Mouse (Mus musculus) liver, embryonic 14.5 days (tissue): ENCODE results near the gene Fat3. TPM values are rescaled to one million over a fixed set of nuclear protein-coding genes. Genes with fewer than 3 reads are reported as not detected.

Experiments used
- ATAC-seq: fragments of 200-750 bp; cut with Nextera tagmentation; 2 replicates; pipeline ENCODE4 v1.8.0; 2017; ENCODE audit warnings: moderate number of reproducible peaks, mild to moderate bottlenecking, moderate library complexity; ENCODE audit not compliant: insufficient read depth
- DNase-seq, 3 experiments: peaks; one replicate each; pipeline ENCODE4 v3.0.0-alpha.2; 2012 to 2013; ENCODE audit warnings: low read depth in 3 of 3, low spot score in 3 of 3
- H3K27ac ChIP-seq: fragments of 300-500 bp; sonication (generic); 2 replicates; pipeline ENCODE4 v1.5.1; 2014; ENCODE audit warnings: moderate library complexity, mild to moderate bottlenecking, control low read depth, inconsistent platforms
- H3K27me3 ChIP-seq: fragments of 300-500 bp; sonication (generic); 2 replicates; pipeline ENCODE4 v1.6.1; 2014; ENCODE audit warnings: mild to moderate bottlenecking, low read length, moderate library complexity; ENCODE audit not compliant: control insufficient read depth, insufficient read depth
- H3K36me3 ChIP-seq: fragments of 300-500 bp; sonication (generic); replicated peaks from 2 replicates; pipeline ENCODE4 v1.6.1; 2014; ENCODE audit warnings: low read depth; ENCODE audit not compliant: control insufficient read depth, insufficient read depth
- H3K4me1 ChIP-seq, 2 experiments: fragments of 200-500 bp in 1 of 2; fragments of 300-500 bp in 1 of 2; sonication (generic) in 1 of 2; replicated peaks; 2 replicates each; pipeline ENCODE4 v1.6.1; 2012 to 2014; ENCODE audit warnings: antibody characterized with exemption in 1 of 2, inconsistent platforms in 1 of 2, low read length in 1 of 2; ENCODE audit not compliant: control insufficient read depth in 2 of 2, insufficient read depth in 2 of 2
- H3K4me2 ChIP-seq: fragments of 300-500 bp; sonication (generic); 2 replicates; pipeline ENCODE4 v1.6.1; 2014; ENCODE audit warnings: low read depth, mild to moderate bottlenecking, control low read depth, moderate library complexity
- H3K4me3 ChIP-seq, 2 experiments: fragments of 200-500 bp in 1 of 2; fragments of 300-500 bp in 1 of 2; sonication (generic) in 1 of 2; 2 replicates each; pipeline ENCODE4 v1.5.1; 2012 to 2014; ENCODE audit warnings: low read depth in 2 of 2, low read length in 2 of 2, mild to moderate bottlenecking in 2 of 2, control low read depth in 1 of 2, inconsistent platforms in 1 of 2, moderate library complexity in 1 of 2; ENCODE audit not compliant: insufficient read depth in 1 of 2
- H3K9ac ChIP-seq: fragments of 300-500 bp; sonication (generic); replicated peaks from 2 replicates; pipeline ENCODE4 v1.6.1; 2014; ENCODE audit warnings: mild to moderate bottlenecking, control low read depth, moderate library complexity
- H3K9me3 ChIP-seq: fragments of 300-500 bp; sonication (generic); 2 replicates; pipeline ENCODE4 v1.6.1; 2016; ENCODE audit warnings: low read length, mixed read lengths; ENCODE audit not compliant: control insufficient read depth
- CTCF ChIP-seq: IDR thresholded peaks from 2 replicates; pipeline ENCODE4 v1.5.1; 2016; ENCODE audit warnings: antibody characterized with exemption, low read depth, control low read depth
- EP300 ChIP-seq: IDR thresholded peaks from 2 replicates; pipeline ENCODE4 v1.6.1; 2016; ENCODE audit warnings: antibody characterized with exemption, low read depth
- WGBS: fragments of 180-500 bp; shearing (Covaris S2); extraction: QIAGEN DNeasy Blood & Tissue Kit; methylation state at CpG from one replicate; pipeline ENCODE4 v1.1.7; 2014; ENCODE audit not compliant: insufficient replicate concordance; 5-methylcytosine and 5-hydroxymethylcytosine counted together
- polyA plus RNA-seq, 2 experiments: library from polyadenylated mRNA; depleted of rRNA in 1 of 2; stranded (reverse) in 1 of 2; unstranded in 1 of 2; fragments of >200 nt; fragmentation: Nextera tagmentation in 1 of 2; extraction: Ambion mirVana in 1 of 2; gene quantifications; 2 replicates each; pipeline versions ENCODE4 v1.2.1 to v1.2.3; 2012 to 2014

Gene Fat3
- polyA plus RNA-seq, 2 experiments, result 0.06 TPM; not detected in 1

DNA sequence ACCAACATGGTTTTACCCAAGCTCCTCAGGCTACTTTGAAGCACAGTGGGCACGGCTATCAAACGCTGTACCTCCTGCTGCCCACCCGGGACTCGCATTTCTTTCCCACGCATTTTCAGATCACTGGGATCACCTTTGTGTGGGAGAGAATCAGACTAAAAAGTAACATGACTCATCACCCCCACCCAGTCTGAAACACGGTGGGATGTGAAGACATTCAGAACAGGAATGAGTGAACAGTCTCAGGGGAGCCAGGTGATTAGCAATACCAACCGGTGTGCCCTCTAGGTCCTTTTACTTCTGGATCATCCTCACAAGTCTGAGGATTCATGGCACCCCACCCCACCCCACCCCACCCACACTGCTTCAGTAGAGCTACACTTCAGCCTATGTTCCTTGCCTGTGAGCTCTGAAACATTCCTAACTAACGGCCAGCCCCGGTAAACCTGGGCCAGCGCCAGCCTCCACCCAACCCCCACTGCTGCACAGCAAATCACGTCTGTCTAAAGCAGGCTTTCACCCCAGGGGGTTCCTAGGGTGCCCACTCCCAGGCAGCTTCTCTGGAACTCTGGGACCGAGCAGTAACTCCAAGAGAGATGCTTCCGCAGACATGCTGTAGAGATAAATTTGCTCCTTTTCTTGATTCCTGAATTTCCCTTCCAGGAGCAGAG, 1.7 kb upstream of the Fat3 start:
- H3K27ac ChIP-seq, result no peak overlapping the region
- H3K4me1 ChIP-seq, result no peaks in the 10 kb centered on the region
- no peaks in the 10 kb centered on the region for H3K9me3 ChIP-seq
- H3K4me3 ChIP-seq, result no peak overlapping the region
- TF ChIP-seq EP300, result no peak
- no peak for TF ChIP-seq CTCF
- H3K27me3 ChIP-seq, result peaks cover 40% of the 10 kb centered on the region
- no peak for DNase-seq
- no peak overlapping the region for H3K9ac ChIP-seq
- no peak overlapping the region for H3K4me2 ChIP-seq
- no peak for ATAC-seq
- no peaks in the 10 kb centered on the region for H3K36me3 ChIP-seq
- 15% methylated on average over 13 of the region's 13 CpGs for WGBS

DNA sequence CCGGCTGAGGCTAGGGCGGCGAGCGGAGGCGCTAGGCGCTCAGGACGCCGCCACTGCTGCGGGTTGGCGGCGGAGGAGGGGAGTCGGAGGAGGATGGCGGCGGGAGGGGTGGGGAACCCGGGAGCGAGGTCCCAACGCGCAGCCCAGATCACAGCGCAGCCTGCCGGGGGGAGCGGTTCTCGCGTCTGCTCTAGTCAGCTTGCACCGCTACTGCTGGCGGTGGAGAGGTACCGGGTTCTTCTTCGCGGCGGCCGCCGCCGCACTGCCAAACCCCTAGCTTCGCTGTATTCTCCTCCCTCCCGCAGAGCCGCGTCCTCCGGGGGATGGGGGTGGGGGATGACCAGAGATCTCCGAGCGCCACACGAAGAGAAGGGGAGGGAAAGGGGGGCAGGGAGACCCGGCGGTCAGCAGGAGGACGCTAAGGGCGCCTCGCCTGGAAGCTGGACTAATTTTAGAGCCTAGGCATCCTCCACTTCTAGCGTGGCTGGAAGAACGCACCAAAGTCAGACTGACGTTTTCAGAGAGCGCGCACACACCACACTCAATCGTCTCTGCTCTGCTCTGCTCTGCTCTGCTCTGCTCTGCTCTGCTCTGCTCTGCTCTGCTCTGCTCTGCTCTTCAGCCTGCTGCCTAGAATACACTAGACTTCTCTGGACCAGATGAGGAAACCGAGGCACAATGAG, 1.0 kb upstream of the Fat3 start:
- Histone ChIP-seq H3K4me2 (peak overlapping the region; percentile 58), H3K27ac (no peak overlapping the region), H3K27me3 (peaks cover 40% of the 10 kb centered on the region), H3K4me3 (peak overlapping the region; percentile 20 to 40), H3K9me3 (no peaks in the 10 kb centered on the region), H3K4me1 (no peaks in the 10 kb centered on the region), H3K36me3 (no peaks in the 10 kb centered on the region), H3K9ac (no peak overlapping the region)
- 1% methylated on average over 45 of the region's 52 CpGs for WGBS
- ATAC-seq (peak; percentile 13; the same call in 1 of the 2 replicates), DNase-seq (no peak)
- TF ChIP-seq EP300 (no peak), CTCF (peak; percentile 18; the same call in 1 of the 2 replicates)

DNA sequence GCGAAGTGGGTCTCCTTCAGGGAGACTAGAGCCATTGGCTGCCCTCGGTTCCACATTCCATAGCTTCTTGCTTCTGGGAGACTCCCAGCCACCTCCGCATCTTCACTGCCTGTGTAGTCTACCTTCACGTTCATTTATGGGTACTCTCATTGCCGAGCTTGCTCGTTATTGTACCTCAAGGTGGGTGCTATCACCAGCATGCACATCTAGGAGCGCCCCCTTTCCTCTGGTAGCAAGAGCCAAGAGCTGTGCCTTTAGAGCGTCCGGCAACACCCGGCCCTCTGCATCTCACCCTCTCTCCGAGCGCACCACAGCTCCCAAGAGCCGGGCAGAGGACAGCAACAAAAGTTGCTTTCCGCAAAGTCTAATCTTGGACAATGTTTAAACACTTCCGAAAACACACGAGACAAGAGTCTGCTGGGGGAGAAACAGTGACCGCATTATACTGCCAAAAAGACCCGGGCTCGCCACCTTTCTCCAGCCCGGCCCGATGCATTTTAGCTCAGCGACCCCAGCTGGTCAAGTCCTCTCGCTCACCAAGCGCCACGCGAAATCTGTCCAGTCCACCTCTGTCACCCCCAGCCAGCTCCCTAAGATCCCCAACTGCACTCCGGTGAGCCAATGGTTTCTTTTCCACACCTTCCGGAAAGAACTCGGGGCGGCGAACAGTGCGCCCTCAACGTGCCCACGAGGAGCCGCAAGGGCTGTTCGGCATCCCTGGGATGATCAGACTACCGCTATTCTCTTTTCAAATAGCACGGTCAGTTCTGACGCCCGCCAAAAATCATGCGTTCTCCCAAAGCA, 501 bp downstream of the Fat3 start:
- DNase-seq (no peak), ATAC-seq (no peak)
- 2% methylated on average over 41 of the region's 41 CpGs for WGBS
- Histone ChIP-seq H3K4me3 (peak overlapping the region; percentile 30 to 40), H3K9ac (no peak overlapping the region), H3K4me1 (no peaks in the 10 kb centered on the region), H3K27ac (no peak overlapping the region), H3K4me2 (peak overlapping the region; percentile 58), H3K36me3 (no peaks in the 10 kb centered on the region), H3K9me3 (no peaks in the 10 kb centered on the region), H3K27me3 (peaks cover 40% of the 10 kb centered on the region)
- TF ChIP-seq CTCF (no peak), EP300 (no peak)

DNA sequence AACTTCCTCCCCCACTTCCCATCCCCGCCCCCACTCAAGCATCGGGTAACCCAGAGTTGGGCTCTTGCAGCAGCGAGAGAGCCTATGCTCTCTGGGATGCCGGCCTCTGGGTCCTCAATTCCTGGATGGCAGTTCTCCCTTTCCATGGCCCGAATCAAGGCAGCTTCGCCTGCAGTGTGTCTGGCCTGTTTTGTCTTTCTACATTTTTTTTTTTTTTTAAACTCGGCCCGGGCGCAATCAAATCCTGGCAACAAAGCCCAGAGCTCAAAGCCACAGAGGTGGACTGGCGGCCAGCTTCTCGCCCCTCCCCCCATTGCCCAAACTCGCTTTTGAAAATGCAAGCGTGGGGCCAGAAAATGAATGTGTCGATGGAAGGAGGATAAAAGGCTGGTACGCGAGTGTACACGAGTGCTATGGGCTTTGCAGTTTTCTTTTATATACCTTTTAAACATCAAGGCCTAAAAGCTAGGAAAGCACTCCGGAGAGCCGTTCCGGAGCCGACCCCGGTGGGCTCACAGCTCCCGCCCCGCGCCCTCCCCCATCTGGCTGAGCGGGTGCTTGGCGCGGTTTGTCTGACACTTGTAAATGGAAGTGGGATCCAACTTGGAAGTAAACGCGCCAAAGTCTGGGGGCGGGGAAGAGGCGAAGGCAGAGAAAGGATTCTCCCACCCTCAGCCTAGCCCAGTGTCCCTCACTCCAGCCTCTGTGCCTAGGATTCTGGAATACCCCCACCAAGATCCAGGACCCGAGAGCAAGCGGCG, 1.3 kb downstream of the Fat3 start:
- TF ChIP-seq CTCF (no peak), EP300 (no peak)
- Histone ChIP-seq H3K27me3 (peaks cover 40% of the 10 kb centered on the region), H3K9me3 (no peaks in the 10 kb centered on the region), H3K4me3 (peak overlapping the region; percentile 30 to 40), H3K4me2 (peak overlapping the region; percentile 58), H3K27ac (no peak overlapping the region), H3K4me1 (no peaks in the 10 kb centered on the region), H3K9ac (no peak overlapping the region), H3K36me3 (no peaks in the 10 kb centered on the region)
- 2% methylated on average over 35 of the region's 35 CpGs for WGBS
- no peak for ATAC-seq
- DNase-seq, result no peak
